Mouse (Mus musculus): ENCODE data around the gene Usf1. TPM values are rescaled to one million over a fixed set of nuclear protein-coding genes. Genes with fewer than 3 reads are reported as not detected.

Gene Usf1
- total and polyA plus RNA-seq, 2 experiments from 2014 or later = 48.8 to 82.0 TPM

- TF ChIP-seq CTCF (IDR thresholded peaks at IDR 0.05; ENCODE audit: low read depth) (no peak), EP300 (IDR thresholded peaks at IDR 0.05; ENCODE audit: low read depth) (no peak)
- H3K4me2 ChIP-seq (ENCODE audit: low read depth, low read length) = peak overlapping the region; percentile 81
- ATAC-seq (ENCODE audit: insufficient read depth, low read depth) (0 out of 2 replicates have a peak, but pooled peaks have one; percentile 22), DNase-seq (ENCODE audit: low spot score) (no peak)
- whole genome bisulfite sequencing = 40% methylated on average over 7 of the region's 7 CpGs
- peak overlapping the region; percentile 88 for H3K27ac ChIP-seq (ENCODE audit: low read depth)
- H3K9me3 ChIP-seq (replicated peaks; ENCODE audit: control insufficient read depth, low read length) = peaks cover 5% of the 10 kb centered on the region; the same call in 1 of the 2 replicates
- H3K9ac ChIP-seq (replicated peaks; ENCODE audit: low read depth, low read length) = 0 out of 2 replicates have a peak overlapping the region, but pooled peaks have one; percentile 26
- peak overlapping the region; percentile 12; the same call in 1 of the 2 replicates for H3K4me3 ChIP-seq (ENCODE audit: low read depth, low read length)
- no peaks in the 10 kb centered on the region for H3K27me3 ChIP-seq (ENCODE audit: control insufficient read depth, insufficient read depth, low read length)
- H3K36me3 ChIP-seq (replicated peaks; ENCODE audit: control insufficient read depth, insufficient read depth, low read length) = no peaks in the 10 kb centered on the region
- peaks cover 34% of the 10 kb centered on the region for H3K4me1 ChIP-seq (ENCODE audit: control insufficient read depth, insufficient read depth)
Observed at GRCm38 (mm10) chr1:171441466-171442412, 30.6 kb downstream of the Usf1 start.

- no peak for ATAC-seq (ENCODE audit: insufficient read depth, low read depth)
- Histone ChIP-seq H3K9me3 (replicated peaks; ENCODE audit: control insufficient read depth, low read length) (peaks cover 5% of the 10 kb centered on the region; the same call in 1 of the 2 replicates), H3K4me2 (ENCODE audit: low read depth, low read length) (peak overlapping the region; percentile 81), H3K9ac (replicated peaks; ENCODE audit: low read depth, low read length) (no peak overlapping the region), H3K4me1 (ENCODE audit: control insufficient read depth, insufficient read depth) (peaks cover 38% of the 10 kb centered on the region), H3K36me3 (replicated peaks; ENCODE audit: control insufficient read depth, insufficient read depth, low read length) (no peaks in the 10 kb centered on the region), H3K4me3 (ENCODE audit: low read depth, low read length) (peak overlapping the region; percentile 12; the same call in 1 of the 2 replicates), H3K27me3 (ENCODE audit: control insufficient read depth, insufficient read depth, low read length) (no peaks in the 10 kb centered on the region), H3K27ac (ENCODE audit: low read depth) (peak overlapping the region; percentile 88)
- DNase-seq (ENCODE audit: low spot score) = no peak
- TF ChIP-seq EP300 (IDR thresholded peaks at IDR 0.05; ENCODE audit: low read depth) (no peak), CTCF (IDR thresholded peaks at IDR 0.05; ENCODE audit: low read depth) (no peak)
- WGBS = 59% methylated on average over 8 of the region's 8 CpGs
Observed at GRCm38 (mm10) chr1:171442413-171442760, 31.3 kb downstream of the Usf1 start.

GRCm38 (mm10) chr1:171445050-171445449 is 33.9 kb downstream of the Usf1 start:
- H3K4me1 ChIP-seq (ENCODE audit: control insufficient read depth, insufficient read depth) = peaks cover 33% of the 10 kb centered on the region
- no peak overlapping the region for H3K4me3 ChIP-seq (ENCODE audit: low read depth, low read length)
- H3K4me2 ChIP-seq (ENCODE audit: low read depth, low read length) = no peak overlapping the region
- H3K27ac ChIP-seq (ENCODE audit: low read depth) = no peak overlapping the region
- ATAC-seq (ENCODE audit: insufficient read depth, low read depth) (no peak), DNase-seq (ENCODE audit: low spot score) (no peak)
- no peaks in the 10 kb centered on the region for H3K36me3 ChIP-seq (replicated peaks; ENCODE audit: control insufficient read depth, insufficient read depth, low read length)
- H3K9me3 ChIP-seq (replicated peaks; ENCODE audit: control insufficient read depth, low read length) = peaks cover 5% of the 10 kb centered on the region; the same call in 1 of the 2 replicates
- H3K27me3 ChIP-seq (ENCODE audit: control insufficient read depth, insufficient read depth, low read length) = no peaks in the 10 kb centered on the region
- 90% methylated on average over 5 of the region's 5 CpGs for WGBS
- no peak for TF ChIP-seq CTCF (IDR thresholded peaks at IDR 0.05; ENCODE audit: low read depth)
- TF ChIP-seq EP300 (IDR thresholded peaks at IDR 0.05; ENCODE audit: low read depth) = no peak
- no peak overlapping the region for H3K9ac ChIP-seq (replicated peaks; ENCODE audit: low read depth, low read length)

- Histone ChIP-seq H3K27ac (ENCODE audit: low read depth) (peak overlapping the region; percentile 62), H3K4me1 (ENCODE audit: control insufficient read depth, insufficient read depth) (peaks cover 16% of the 10 kb centered on the region), H3K9me3 (replicated peaks; ENCODE audit: control insufficient read depth, low read length) (peaks cover 5% of the 10 kb centered on the region; the same call in 1 of the 2 replicates), H3K9ac (replicated peaks; ENCODE audit: low read depth, low read length) (no peak overlapping the region), H3K36me3 (replicated peaks; ENCODE audit: control insufficient read depth, insufficient read depth, low read length) (no peaks in the 10 kb centered on the region), H3K27me3 (ENCODE audit: control insufficient read depth, insufficient read depth, low read length) (no peaks in the 10 kb centered on the region), H3K4me2 (ENCODE audit: low read depth, low read length) (peak overlapping the region; percentile 49), H3K4me3 (ENCODE audit: low read depth, low read length) (no peak overlapping the region)
- TF ChIP-seq EP300 (IDR thresholded peaks at IDR 0.05; ENCODE audit: low read depth) = no peak
- no peak for TF ChIP-seq CTCF (IDR thresholded peaks at IDR 0.05; ENCODE audit: low read depth)
- DNase-seq (ENCODE audit: low spot score) (peak; percentile 49), ATAC-seq (ENCODE audit: insufficient read depth, low read depth) (0 out of 2 replicates have a peak, but pooled peaks have one; percentile 54)
- 26% methylated on average over 7 of the region's 7 CpGs for WGBS
Observed at GRCm38 (mm10) chr1:171446854-171447253, 35.7 kb downstream of the Usf1 start.

GRCm38 (mm10) chr1:171447692-171448091 is 36.6 kb downstream of the Usf1 start:
- WGBS = 18% methylated on average over 10 of the region's 10 CpGs
- H3K9ac ChIP-seq (replicated peaks; ENCODE audit: low read depth, low read length) = no peak overlapping the region
- H3K4me3 ChIP-seq (ENCODE audit: low read depth, low read length) = no peak overlapping the region
- peaks cover 5% of the 10 kb centered on the region; the same call in 1 of the 2 replicates for H3K9me3 ChIP-seq (replicated peaks; ENCODE audit: control insufficient read depth, low read length)
- peaks cover 12% of the 10 kb centered on the region for H3K4me1 ChIP-seq (ENCODE audit: control insufficient read depth, insufficient read depth)
- DNase-seq (ENCODE audit: low spot score) (no peak), ATAC-seq (ENCODE audit: insufficient read depth, low read depth) (no peak)
- TF ChIP-seq CTCF (IDR thresholded peaks at IDR 0.05; ENCODE audit: low read depth) = no peak
- TF ChIP-seq EP300 (IDR thresholded peaks at IDR 0.05; ENCODE audit: low read depth) = no peak
- H3K4me2 ChIP-seq (ENCODE audit: low read depth, low read length) = peak overlapping the region; percentile 49
- no peaks in the 10 kb centered on the region for H3K27me3 ChIP-seq (ENCODE audit: control insufficient read depth, insufficient read depth, low read length)
- H3K27ac ChIP-seq (ENCODE audit: low read depth) = peak overlapping the region; percentile 62
- no peaks in the 10 kb centered on the region for H3K36me3 ChIP-seq (replicated peaks; ENCODE audit: control insufficient read depth, insufficient read depth, low read length)
